Mouse (Mus musculus) heart, embryonic 14.5 days (tissue): ENCODE measurements at regions not wholly inside any gene's neighbourhood (a gene's known extent, or its start where the extent isn't known, plus 50 kb on each side); places are given as distances from the start of the nearest gene placed in this dataset.

Experiments used
- ATAC-seq: fragments of 200-750 bp; cut with Nextera tagmentation; 2 replicates; pipeline ENCODE4 v1.8.0; 2017; ENCODE audit warnings: low read depth, moderate TSS enrichment; ENCODE audit not compliant: insufficient number of reproducible peaks, insufficient read depth, low FRiP score
- H3K27ac ChIP-seq, 2 experiments: fragments of 200-500 bp in 1 of 2; fragments of 300-500 bp in 1 of 2; sonication (generic) in 1 of 2; replicated peaks in 1 of 2; 2 replicates each; pipeline ENCODE4 v1.5.1; 2012 to 2014; ENCODE audit warnings: low read depth in 2 of 2, low read length in 2 of 2, control low read depth in 1 of 2, mild to moderate bottlenecking in 1 of 2, mixed read lengths in 1 of 2; ENCODE audit not compliant: control insufficient read depth in 1 of 2, insufficient read depth in 1 of 2
- H3K27me3 ChIP-seq: fragments of 300-500 bp; sonication (generic); 2 replicates; pipeline ENCODE4 v1.6.1; 2014; ENCODE audit warnings: mild to moderate bottlenecking, low read length, control low read depth; ENCODE audit not compliant: control insufficient read depth, insufficient read depth
- H3K36me3 ChIP-seq: fragments of 300-500 bp; sonication (generic); 2 replicates; pipeline ENCODE4 v1.6.1; 2014; ENCODE audit warnings: mild to moderate bottlenecking, control low read depth, low read length, mixed read lengths; ENCODE audit not compliant: control insufficient read depth, insufficient read depth
- H3K4me1 ChIP-seq, 2 experiments: fragments of 200-500 bp in 1 of 2; fragments of 300-500 bp in 1 of 2; sonication (generic) in 1 of 2; 2 replicates each; pipeline ENCODE4 v1.6.1; 2012 to 2014; ENCODE audit warnings: low read length in 2 of 2, control low read depth in 1 of 2, mixed read lengths in 1 of 2; ENCODE audit not compliant: control insufficient read depth in 2 of 2, insufficient read depth in 2 of 2
- H3K4me2 ChIP-seq: fragments of 300-500 bp; sonication (generic); 2 replicates; pipeline ENCODE4 v1.6.1; 2014; ENCODE audit warnings: mild to moderate bottlenecking, low read length
- H3K4me3 ChIP-seq, 2 experiments: fragments of 200-500 bp in 1 of 2; fragments of 300-500 bp in 1 of 2; sonication (generic) in 1 of 2; 2 replicates each; pipeline ENCODE4 v1.5.1; 2012 to 2014; ENCODE audit warnings: low read length in 2 of 2, mild to moderate bottlenecking in 2 of 2, control low read depth in 1 of 2, low read depth in 1 of 2, moderate library complexity in 1 of 2; ENCODE audit not compliant: control insufficient read depth in 1 of 2, insufficient read depth in 1 of 2
- H3K9ac ChIP-seq: fragments of 300-500 bp; sonication (generic); 2 replicates; pipeline ENCODE4 v1.6.1; 2014; ENCODE audit warnings: mild to moderate bottlenecking, low read length
- H3K9me3 ChIP-seq: fragments of 300-500 bp; sonication (generic); 2 replicates; pipeline ENCODE4 v1.6.1; 2016; ENCODE audit warnings: low read length, control low read depth; ENCODE audit not compliant: control insufficient read depth
- WGBS: fragments of 180-500 bp; shearing (Covaris S2); extraction: QIAGEN DNeasy Blood & Tissue Kit; methylation state at CpG from one replicate; pipeline ENCODE4 v1.1.7; 2014; 5-methylcytosine and 5-hydroxymethylcytosine counted together

- H3K9me3 ChIP-seq, result no peaks in the 10 kb centered on the region
- H3K4me3 ChIP-seq, result no peak overlapping the region
- no peak overlapping the region for H3K9ac ChIP-seq
- 75% methylated on average over 5 of the region's 5 CpGs for WGBS
- no peak for ATAC-seq
- H3K27ac ChIP-seq, result no peak overlapping the region
- peaks cover 15 to 16% of the 10 kb centered on the region in 2 experiments for H3K4me1 ChIP-seq
- H3K36me3 ChIP-seq, result no peaks in the 10 kb centered on the region
- no peaks in the 10 kb centered on the region for H3K27me3 ChIP-seq
- no peak overlapping the region for H3K4me2 ChIP-seq
Measured at GRCm38 (mm10) chr12:12814693-12815092, 127.0 kb downstream of the Mycn start.

DNA sequence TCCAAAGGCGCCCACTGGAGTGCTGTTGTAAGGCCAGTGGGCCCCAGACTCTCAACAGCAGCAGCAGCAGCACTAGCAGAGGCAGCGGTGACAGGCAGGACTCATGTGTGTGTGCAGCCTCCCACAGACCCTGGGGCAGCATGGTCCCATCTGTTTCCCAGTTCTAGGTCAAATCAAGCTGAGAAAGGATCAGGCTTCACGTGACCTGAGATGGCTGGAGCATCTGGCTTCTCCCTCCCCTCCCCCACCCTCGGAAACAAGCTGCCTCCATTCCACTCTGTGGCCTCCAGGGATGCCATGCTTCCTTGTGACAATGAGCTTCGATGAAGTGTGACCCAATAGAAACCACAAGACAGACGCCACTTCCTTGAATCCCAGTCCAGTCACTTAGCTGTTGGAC is 128.8 kb downstream of the Mycn start:
- Histone ChIP-seq H3K4me1 (peaks cover 15 to 17% of the 10 kb centered on the region in 2 experiments), H3K9ac (no peak overlapping the region), H3K36me3 (no peaks in the 10 kb centered on the region), H3K9me3 (no peaks in the 10 kb centered on the region), H3K27me3 (no peaks in the 10 kb centered on the region), H3K27ac (no peak overlapping the region), H3K4me2 (no peak overlapping the region), H3K4me3 (no peak overlapping the region)
- ATAC-seq, result no peak
- WGBS, result 59% methylated on average over 6 of the region's 6 CpGs

GRCm38 (mm10) chr12:12810943-12811342 is 130.8 kb downstream of the Mycn start:
- Histone ChIP-seq H3K4me3 (no peak overlapping the region; a peak in 1 of 4 replicates), H3K4me1 (peaks cover 15 to 17% of the 10 kb centered on the region in 2 experiments), H3K27ac (0 out of 4 replicates have a peak overlapping the region, but pooled peaks of 1 of the 2 experiments have one; percentile 35), H3K9me3 (no peaks in the 10 kb centered on the region), H3K9ac (peak overlapping the region; percentile 61; the same call in 1 of the 2 replicates), H3K27me3 (no peaks in the 10 kb centered on the region), H3K36me3 (no peaks in the 10 kb centered on the region), H3K4me2 (peak overlapping the region; percentile 64)
- 20% methylated on average over 7 of the region's 7 CpGs for WGBS
- ATAC-seq, result no peak

DNA sequence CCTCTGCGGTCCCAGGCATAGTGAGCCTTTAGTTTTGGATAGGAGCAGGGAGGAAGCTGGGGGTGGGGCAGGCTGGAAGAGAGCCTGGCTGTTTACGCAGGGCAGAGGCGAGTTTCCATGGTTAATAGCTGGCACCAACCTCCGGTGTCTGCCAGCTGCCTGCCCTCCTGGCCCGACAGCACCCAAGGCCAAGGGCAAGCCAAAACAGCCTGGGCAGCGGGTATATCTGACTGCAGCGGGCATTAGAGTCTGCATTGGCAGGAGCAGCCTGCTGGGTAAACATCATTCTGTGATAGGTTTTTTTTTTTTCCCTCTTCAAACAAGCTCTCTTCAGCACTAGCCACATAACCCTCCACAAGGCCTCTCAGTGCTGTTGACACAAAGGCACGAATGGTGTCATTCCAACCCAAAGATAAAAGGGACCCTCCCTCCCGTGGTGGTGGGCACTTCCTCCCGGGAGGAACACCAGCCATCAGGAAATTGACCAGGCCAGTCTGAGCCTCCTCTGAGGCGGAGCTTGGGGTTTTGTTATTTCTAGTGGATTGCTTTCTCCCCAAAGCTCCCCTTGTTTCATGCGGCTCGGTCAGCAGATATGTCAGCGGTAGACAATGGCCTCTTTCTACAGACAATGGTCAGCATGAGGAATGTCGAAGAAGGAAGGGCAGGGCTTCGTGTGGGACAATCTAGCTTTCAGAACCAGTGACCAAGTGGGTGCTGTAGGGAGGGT is 131.4 kb downstream of the Mycn start:
- Histone ChIP-seq H3K27me3 (no peaks in the 10 kb centered on the region), H3K4me2 (peak overlapping the region; percentile 64), H3K9me3 (no peaks in the 10 kb centered on the region), H3K4me3 (peak overlapping the region; percentile 11 to 19; a peak in 2 of 4 replicates), H3K4me1 (peaks cover 15 to 17% of the 10 kb centered on the region in 2 experiments), H3K9ac (peak overlapping the region; percentile 61), H3K36me3 (no peaks in the 10 kb centered on the region), H3K27ac (peak overlapping the region; percentile 28 to 35; a peak in 2 of 4 replicates)
- WGBS, result 5% methylated on average over 16 of the region's 16 CpGs
- peak; percentile 52 for ATAC-seq

DNA sequence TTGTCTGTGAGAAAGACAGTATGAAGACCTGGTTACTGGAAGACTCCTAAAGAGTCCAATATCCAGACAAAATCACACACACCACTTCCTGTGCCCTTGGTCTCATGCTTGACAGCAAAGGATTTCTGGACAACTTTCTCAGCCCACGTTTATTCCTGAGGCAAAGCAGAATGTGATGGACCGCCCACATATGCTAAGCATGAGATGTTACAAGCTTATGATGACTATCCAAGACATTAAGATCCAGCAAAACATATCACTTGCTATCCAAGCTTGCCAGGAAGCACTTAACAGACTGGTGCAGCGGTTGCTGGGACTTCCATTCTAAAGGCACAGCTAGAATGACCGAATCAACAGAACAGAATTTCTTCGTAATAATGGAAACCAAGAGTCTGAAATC is 133.6 kb downstream of the Mycn start:
- no peak overlapping the region for H3K27ac ChIP-seq
- no peaks in the 10 kb centered on the region for H3K36me3 ChIP-seq
- 88% methylated on average over 5 of the region's 5 CpGs for WGBS
- H3K27me3 ChIP-seq, result no peaks in the 10 kb centered on the region
- no peak for ATAC-seq
- no peak overlapping the region for H3K9ac ChIP-seq
- H3K9me3 ChIP-seq, result no peaks in the 10 kb centered on the region
- H3K4me3 ChIP-seq, result no peak overlapping the region
- H3K4me2 ChIP-seq, result no peak overlapping the region
- H3K4me1 ChIP-seq, result peaks cover 15 to 17% of the 10 kb centered on the region in 2 experiments

- H3K27me3 ChIP-seq, result no peaks in the 10 kb centered on the region
- WGBS, result 61% methylated on average over 2 of the region's 2 CpGs
- no peak overlapping the region for H3K27ac ChIP-seq
Measured at GRCm38 (mm10) chr12:12803602-12804001, 138.1 kb downstream of the Mycn start.

GRCm38 (mm10) chr12:12802396-12802795 is 139.3 kb downstream of the Mycn start:
- H3K27ac ChIP-seq, result no peak overlapping the region
- H3K9me3 ChIP-seq, result no peaks in the 10 kb centered on the region
- ATAC-seq, result no peak
- WGBS, result 32% methylated on average over 11 of the region's 11 CpGs
- no peaks in the 10 kb centered on the region for H3K36me3 ChIP-seq
- no peak overlapping the region for H3K4me3 ChIP-seq
- H3K4me1 ChIP-seq, result peaks cover 2 to 4% of the 10 kb centered on the region in 2 experiments; a peak in 2 of 4 replicates
- H3K4me2 ChIP-seq, result no peak overlapping the region
- no peak overlapping the region for H3K9ac ChIP-seq
- no peaks in the 10 kb centered on the region for H3K27me3 ChIP-seq

More at GRCm38 (mm10) chr12:12803602-12804001, 138.1 kb downstream of the Mycn start:
- H3K9ac ChIP-seq, result no peak overlapping the region
- no peak for ATAC-seq
- no peak overlapping the region for H3K4me2 ChIP-seq
- H3K9me3 ChIP-seq, result no peaks in the 10 kb centered on the region
- H3K4me1 ChIP-seq, result peaks cover 2 to 4% of the 10 kb centered on the region in 2 experiments; a peak in 2 of 4 replicates
- no peak overlapping the region for H3K4me3 ChIP-seq
- H3K36me3 ChIP-seq, result no peaks in the 10 kb centered on the region
